Mouse (Mus musculus) embryonic facial prominence, embryonic 14.5 days (tissue): Measurements from ENCODE around the gene C8g. TPM values are rescaled to one million over a fixed set of nuclear protein-coding genes. Genes with fewer than 3 reads are reported as not detected.

Experiments used
- ATAC-seq: fragments of 200-750 bp; cut with Nextera tagmentation; 2 replicates; pipeline ENCODE4 v1.8.0; 2017; ENCODE audit warnings: low read depth, moderate number of reproducible peaks, moderate TSS enrichment
- DNase-seq: peaks from one replicate; pipeline ENCODE4 v3.0.0-alpha.2; 2015; ENCODE audit warnings: low spot score
- H3K27ac ChIP-seq: fragments of 300-500 bp; sonication (generic); replicated peaks from 2 replicates; pipeline ENCODE4 v1.5.1; 2014; ENCODE audit warnings: low read depth, mild to moderate bottlenecking, low read length, moderate library complexity
- H3K27me3 ChIP-seq: fragments of 300-500 bp; sonication (generic); replicated peaks from 2 replicates; pipeline ENCODE4 v1.6.1; 2014; ENCODE audit warnings: low read length; ENCODE audit not compliant: control insufficient read depth, insufficient read depth
- H3K36me3 ChIP-seq: fragments of 300-500 bp; sonication (generic); 2 replicates; pipeline ENCODE4 v1.6.1; 2014; ENCODE audit warnings: low read length, mixed read lengths; ENCODE audit not compliant: control insufficient read depth, insufficient read depth
- H3K4me1 ChIP-seq: fragments of 300-500 bp; sonication (generic); 2 replicates; pipeline ENCODE4 v1.6.1; 2014; ENCODE audit warnings: antibody characterized with exemption, low read length; ENCODE audit not compliant: control insufficient read depth, insufficient read depth
- H3K4me2 ChIP-seq: fragments of 300-500 bp; sonication (generic); 2 replicates; pipeline ENCODE4 v1.6.1; 2014; ENCODE audit warnings: low read depth, mild to moderate bottlenecking, low read length, moderate library complexity, mixed read lengths
- H3K4me3 ChIP-seq: fragments of 300-500 bp; sonication (generic); 2 replicates; pipeline ENCODE4 v1.5.1; 2014; ENCODE audit warnings: low read depth, mild to moderate bottlenecking, low read length
- H3K9ac ChIP-seq: fragments of 300-500 bp; sonication (generic); 2 replicates; pipeline ENCODE4 v1.6.1; 2014; ENCODE audit warnings: low read depth, mild to moderate bottlenecking, low read length, moderate library complexity, mixed read lengths
- H3K9me3 ChIP-seq: fragments of 300-500 bp; sonication (generic); 2 replicates; pipeline ENCODE4 v1.6.1; 2016; ENCODE audit warnings: low read length; ENCODE audit not compliant: control insufficient read depth
- WGBS: fragments of 180-500 bp; shearing (Covaris S2); extraction: QIAGEN DNeasy Blood & Tissue Kit; methylation state at CpG from one replicate; pipeline ENCODE4 v1.1.7; 2014; 5-methylcytosine and 5-hydroxymethylcytosine counted together
- polyA plus RNA-seq: library from polyadenylated mRNA; unstranded; fragments of >200 nt; fragmentation: Nextera tagmentation; extraction: Ambion mirVana; gene quantifications from 2 replicates; pipeline ENCODE4 v1.2.1, GENCODE M21; 2014

C8g gene
- 5.0 and 5.1 TPM in 2 replicates for polyA plus RNA-seq

DNA sequence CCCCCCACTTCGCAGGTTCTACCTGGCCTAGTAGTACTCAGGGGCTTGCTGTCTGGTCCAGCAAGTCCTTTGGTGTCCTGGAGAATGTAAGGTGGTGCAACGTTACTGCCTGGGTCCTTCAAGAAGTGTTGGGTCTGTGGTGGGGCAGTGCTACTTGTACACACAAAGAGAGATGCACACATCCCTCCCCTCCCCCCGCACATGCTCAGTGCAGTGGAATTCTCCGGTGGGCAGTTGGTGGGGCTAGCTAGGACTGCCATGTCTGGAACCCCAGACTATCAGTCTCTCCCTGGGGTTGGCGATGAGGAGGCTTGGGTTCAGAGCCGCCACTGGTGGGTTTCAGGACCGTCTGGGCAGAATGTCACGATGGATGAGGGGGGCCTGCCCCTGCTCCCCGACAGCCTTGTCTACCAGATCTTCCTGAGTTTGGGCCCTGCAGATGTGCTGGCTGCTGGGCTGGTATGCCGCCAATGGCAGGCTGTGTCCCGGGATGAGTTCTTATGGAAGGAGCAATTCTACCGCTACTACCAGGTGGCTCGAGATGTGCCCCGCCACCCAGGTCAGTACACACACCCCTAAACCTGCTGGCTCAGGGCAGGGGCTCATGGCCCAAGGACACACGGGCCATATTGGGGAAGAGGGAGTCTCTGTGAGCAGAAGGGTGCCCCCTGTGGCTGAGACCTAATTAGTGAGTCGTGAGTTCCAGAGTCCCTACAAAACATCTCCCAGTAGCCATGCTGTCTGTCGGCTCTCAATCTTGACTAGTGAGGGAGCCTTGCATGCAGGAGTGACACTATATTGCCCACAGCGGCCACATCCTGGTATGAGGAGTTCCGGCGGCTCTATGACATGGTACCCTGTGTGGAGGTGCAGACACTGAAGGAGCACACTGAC is at the start of gene C8g:
C8g (minus strand) TSS at position 127 of the 894 bp plus-strand sequence.
- H3K9ac ChIP-seq: peak within 1 kb of the TSS; percentile 93
- peaks cover 9% of the 10 kb centered on the region for H3K4me1 ChIP-seq
- H3K36me3 ChIP-seq: peaks cover 32% of the 10 kb centered on the region
- H3K4me2 ChIP-seq: peak within 1 kb of the TSS; percentile 94
- H3K27ac ChIP-seq: peak within 1 kb of the TSS; percentile 66
- 77% methylated on average over 19 of the region's 20 CpGs for WGBS
- DNase-seq: no peak
- H3K4me3 ChIP-seq: peak within 1 kb of the TSS; percentile 76
- no peak for ATAC-seq
- H3K9me3 ChIP-seq: no peaks in the 10 kb centered on the region
- H3K27me3 ChIP-seq: no peaks in the 10 kb centered on the region

DNA sequence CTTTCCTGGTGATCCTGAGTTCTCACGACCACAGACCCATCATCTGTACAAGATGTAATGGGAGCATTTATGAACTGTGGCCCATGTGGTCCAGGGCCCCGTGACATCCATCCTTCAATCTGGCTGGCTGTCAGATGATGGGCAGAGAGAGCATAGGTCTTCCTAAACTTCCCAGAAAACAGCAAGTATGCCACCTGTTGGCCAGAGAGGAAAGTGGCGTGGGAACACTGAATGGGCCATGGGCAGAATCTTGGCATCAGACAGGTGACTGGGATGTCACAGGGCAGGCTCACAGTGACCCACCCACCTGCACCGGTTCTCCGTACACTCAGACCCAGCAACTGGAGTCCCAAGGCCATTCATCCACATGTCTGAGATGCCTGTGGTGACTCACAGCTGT is 49.7 kb upstream of the C8g start:
- no peaks in the 10 kb centered on the region for H3K9me3 ChIP-seq
- no peak overlapping the region for H3K4me3 ChIP-seq
- no peak overlapping the region for H3K27ac ChIP-seq
- no peak overlapping the region for H3K9ac ChIP-seq
- no peak overlapping the region for H3K4me2 ChIP-seq
- H3K27me3 ChIP-seq: no peaks in the 10 kb centered on the region
- no peak for ATAC-seq
- 22% methylated on average over 5 of the region's 5 CpGs for WGBS
- no peaks in the 10 kb centered on the region for H3K36me3 ChIP-seq
- no peaks in the 10 kb centered on the region for H3K4me1 ChIP-seq
- peak; percentile 22 for DNase-seq

DNA sequence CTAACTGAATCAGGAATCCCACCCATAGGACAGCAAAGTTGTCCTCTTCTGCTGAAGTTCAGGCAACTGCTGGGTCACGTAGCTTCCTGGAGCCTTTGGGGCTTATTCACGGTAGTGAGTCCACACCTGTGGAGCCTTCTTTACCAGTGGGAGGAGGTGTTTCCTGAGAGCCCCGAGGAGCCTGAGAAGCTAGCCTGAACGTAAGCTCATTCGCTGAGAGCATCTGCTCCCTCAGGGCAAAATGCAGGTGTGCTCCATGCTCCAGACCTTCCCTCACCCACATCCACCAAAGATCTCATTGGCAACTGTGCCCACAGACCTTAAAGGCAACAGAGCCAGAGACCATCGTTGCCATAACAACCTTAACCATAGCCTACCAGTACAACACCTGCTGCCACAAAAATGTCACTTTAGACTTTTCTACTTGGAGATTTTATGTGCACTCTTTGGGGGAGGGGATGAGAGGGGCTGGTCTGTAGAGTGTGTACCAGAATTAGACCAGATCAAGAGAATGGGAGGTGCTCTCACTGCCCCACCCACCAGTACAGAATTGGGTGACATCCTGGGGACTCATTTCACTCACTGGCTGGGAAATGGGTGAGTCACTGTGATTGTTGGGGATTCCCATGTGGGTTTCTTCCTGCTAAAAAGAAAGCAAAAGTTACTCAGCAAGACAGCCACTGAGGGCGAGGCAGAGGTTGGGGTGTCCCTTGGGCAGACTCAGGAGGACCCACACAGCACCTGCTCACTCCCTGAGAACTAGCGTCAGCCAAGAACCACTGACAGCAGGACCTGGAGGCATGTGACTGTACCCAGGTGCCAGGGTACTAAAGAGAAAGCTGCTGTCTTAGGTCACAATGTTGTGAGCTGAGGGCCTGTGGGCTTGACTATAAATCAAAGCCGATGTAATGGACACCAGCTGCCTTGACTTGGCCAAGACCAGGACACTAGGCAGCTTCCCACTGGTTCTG is 47.8 kb upstream of the C8g start:
- Histone ChIP-seq H3K4me2 (no peak overlapping the region), H3K9ac (no peak overlapping the region), H3K27ac (no peak overlapping the region), H3K27me3 (no peaks in the 10 kb centered on the region), H3K4me3 (no peak overlapping the region), H3K36me3 (no peaks in the 10 kb centered on the region), H3K9me3 (no peaks in the 10 kb centered on the region), H3K4me1 (peaks cover 4% of the 10 kb centered on the region; the same call in 1 of the 2 replicates)
- ATAC-seq (no peak), DNase-seq (no peak)
- 68% methylated on average over 9 of the region's 9 CpGs for WGBS

DNA sequence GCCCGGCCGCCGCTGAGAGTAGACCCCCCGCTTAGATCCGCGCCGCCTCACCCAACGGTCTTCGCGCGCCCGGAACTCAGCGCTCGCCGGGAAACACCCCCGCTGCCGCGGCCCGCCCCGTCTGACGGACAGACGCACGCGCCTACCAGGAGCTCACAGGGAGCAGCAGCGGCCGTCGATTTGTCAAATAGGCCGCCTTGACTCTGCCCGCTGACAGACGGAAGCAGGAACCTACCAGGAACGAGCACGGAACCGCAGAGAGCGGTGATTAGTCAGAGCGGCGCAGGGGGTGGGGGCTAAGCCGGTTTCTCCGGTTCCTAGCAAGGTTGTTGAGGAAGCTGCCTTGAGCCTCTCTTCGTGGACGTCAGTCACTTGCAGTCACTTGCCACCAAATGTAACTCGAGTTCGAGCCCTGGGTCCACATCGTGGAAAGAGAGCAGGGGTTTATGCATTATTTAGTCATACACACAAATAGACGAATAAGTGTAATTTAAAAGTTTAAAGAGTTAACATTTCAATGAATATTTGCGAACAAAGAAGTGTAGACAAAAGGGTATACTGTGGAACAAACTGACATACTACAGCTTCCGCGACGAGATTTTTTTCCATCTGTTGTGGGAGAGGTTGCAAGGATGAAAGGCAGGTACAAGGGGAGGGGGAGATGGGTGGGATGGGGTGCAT is 45.4 kb upstream of the C8g start, which contains the start of gene Traf2:
Traf2 (minus strand) TSS at position 130 of the 681 bp plus-strand sequence.
- 5% methylated on average over 27 of the region's 48 CpGs for WGBS
- peak within 1 kb of the TSS; percentile 81 for H3K4me2 ChIP-seq
- no peaks in the 10 kb centered on the region for H3K36me3 ChIP-seq
- ATAC-seq: peak; percentile 100
- H3K4me1 ChIP-seq: peaks cover 4% of the 10 kb centered on the region; the same call in 1 of the 2 replicates
- H3K27ac ChIP-seq: peak within 1 kb of the TSS; percentile 75
- H3K9me3 ChIP-seq: no peaks in the 10 kb centered on the region
- peak; percentile 100 for DNase-seq
- H3K4me3 ChIP-seq: peak within 1 kb of the TSS; percentile 58
- H3K9ac ChIP-seq: peak within 1 kb of the TSS; percentile 74
- H3K27me3 ChIP-seq: no peaks in the 10 kb centered on the region

DNA sequence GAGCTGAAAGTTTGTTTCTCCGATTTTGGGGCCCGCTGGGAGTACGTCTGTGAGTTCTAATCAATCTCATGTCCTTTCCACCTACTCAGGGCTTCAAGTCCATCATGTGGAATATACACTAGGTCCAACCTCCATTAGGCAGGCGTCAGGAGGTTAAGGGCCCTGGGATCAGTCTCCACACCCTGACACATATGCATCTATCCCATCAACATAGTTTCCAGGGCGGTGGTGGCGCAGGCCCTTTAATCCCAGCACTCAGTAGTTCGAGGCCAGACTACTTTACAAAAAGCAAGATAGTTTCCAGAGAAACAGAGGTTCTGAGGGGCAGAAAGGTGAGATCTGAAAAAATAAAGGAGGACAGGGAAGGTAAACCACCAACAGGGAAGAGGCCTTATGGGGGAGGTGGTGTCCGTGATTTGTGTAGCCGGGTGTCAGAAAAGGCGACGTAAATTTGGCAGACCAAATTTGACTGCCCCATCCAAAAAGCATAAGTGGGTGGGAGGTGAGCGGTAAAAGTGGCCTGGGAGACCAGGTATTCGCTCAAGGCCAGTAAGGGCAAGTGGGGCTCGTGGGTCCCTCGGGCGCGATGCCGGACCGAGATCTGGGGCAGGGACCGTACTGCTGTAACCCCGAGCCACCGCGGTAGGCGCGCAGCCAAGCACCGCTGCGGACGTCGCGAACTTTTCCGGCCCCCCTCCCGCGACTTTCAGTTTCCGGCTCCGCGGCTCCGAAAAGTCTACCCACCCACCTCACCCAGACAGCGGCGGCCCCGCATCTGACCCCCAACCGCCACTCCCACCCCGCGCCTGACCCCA is 44.7 kb upstream of the C8g start:
- Histone ChIP-seq H3K27me3 (no peaks in the 10 kb centered on the region), H3K4me1 (peaks cover 4% of the 10 kb centered on the region; the same call in 1 of the 2 replicates), H3K9me3 (no peaks in the 10 kb centered on the region), H3K36me3 (no peaks in the 10 kb centered on the region), H3K27ac (peak overlapping the region; percentile 75), H3K4me2 (peak overlapping the region; percentile 81), H3K9ac (peak overlapping the region; percentile 74), H3K4me3 (peak overlapping the region; percentile 58)
- 14% methylated on average over 24 of the region's 43 CpGs for WGBS
- peak; percentile 69 for ATAC-seq
- no peak for DNase-seq

DNA sequence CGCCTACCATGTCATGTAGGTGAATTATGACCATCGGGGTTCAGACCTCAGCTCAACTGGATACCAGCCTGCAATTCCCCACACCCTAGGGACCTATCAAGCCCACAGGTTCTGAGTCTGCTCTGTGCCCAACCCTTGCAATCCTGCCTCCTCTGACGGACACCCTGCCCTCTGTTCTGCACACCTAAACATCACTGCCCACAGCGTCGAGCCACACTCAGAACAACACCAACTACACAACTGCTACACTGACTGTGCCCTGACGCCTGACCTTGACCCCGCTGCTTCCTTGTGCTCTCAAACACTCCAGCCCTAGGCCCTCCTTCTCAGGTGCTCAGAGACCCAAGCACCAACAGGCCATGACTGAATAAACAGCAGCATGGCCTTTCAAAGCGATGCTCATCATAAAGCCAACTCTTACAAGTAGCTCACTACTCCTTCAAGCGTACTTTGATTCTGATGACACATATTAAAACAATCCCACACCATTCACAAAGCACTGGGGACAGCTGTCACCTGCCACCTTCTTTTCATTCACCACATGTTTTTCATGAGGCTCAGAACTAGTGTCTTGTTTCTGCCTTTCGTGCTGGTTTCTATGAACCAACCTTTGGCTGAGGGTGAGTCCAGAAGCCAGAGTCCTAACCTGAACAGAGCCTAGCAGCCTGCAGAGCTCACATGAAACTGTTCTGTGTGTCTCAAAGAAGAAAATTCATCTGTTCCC is 40.3 kb upstream of the C8g start:
- Histone ChIP-seq H3K4me3 (no peak overlapping the region), H3K4me1 (peaks cover 4% of the 10 kb centered on the region; the same call in 1 of the 2 replicates), H3K4me2 (no peak overlapping the region), H3K36me3 (peaks cover 25% of the 10 kb centered on the region), H3K9ac (no peak overlapping the region), H3K27ac (no peak overlapping the region), H3K27me3 (no peaks in the 10 kb centered on the region), H3K9me3 (no peaks in the 10 kb centered on the region)
- 82% methylated on average over 9 of the region's 10 CpGs for WGBS
- no peak for DNase-seq
- ATAC-seq: no peak

DNA sequence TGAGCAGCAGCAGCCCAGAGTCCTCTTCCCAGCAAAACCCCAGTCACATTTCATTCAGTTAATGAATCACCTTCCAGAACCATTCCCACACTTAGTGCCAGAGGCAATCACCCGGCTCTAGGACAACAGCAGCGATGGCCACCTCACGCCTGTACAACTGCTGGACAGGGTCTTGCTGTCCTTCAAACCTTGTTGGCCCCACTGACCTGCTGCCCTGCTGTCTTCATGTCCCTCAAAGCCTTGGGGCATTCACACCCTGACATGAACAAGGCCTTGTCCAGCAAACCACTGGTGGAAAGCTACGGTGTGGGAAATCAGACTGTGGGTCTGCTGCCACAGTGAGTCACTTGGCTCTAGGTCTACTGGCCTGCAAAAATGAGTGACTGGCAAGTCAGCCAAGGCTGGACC is 39.0 kb upstream of the C8g start:
- Histone ChIP-seq H3K27ac (no peak overlapping the region), H3K4me2 (no peak overlapping the region), H3K9ac (no peak overlapping the region), H3K9me3 (no peaks in the 10 kb centered on the region), H3K36me3 (peaks cover 38% of the 10 kb centered on the region), H3K4me1 (no peaks in the 10 kb centered on the region), H3K27me3 (no peaks in the 10 kb centered on the region), H3K4me3 (no peak overlapping the region)
- DNase-seq (no peak), ATAC-seq (no peak)
- WGBS: 94% methylated on average over 4 of the region's 4 CpGs
